Mouse (Mus musculus) limb, embryonic 13.5 days (tissue): Measurements from ENCODE around the gene Cd151. TPM values are rescaled to one million over a fixed set of nuclear protein-coding genes. Genes with fewer than 3 reads are reported as not detected.

ENCODE experiments used
- ATAC-seq: fragments of 200-750 bp; cut with Nextera tagmentation; 2 replicates; pipeline ENCODE4 v1.8.0; 2017; ENCODE audit warnings: low read depth, moderate number of reproducible peaks, moderate TSS enrichment; ENCODE audit not compliant: low FRiP score
- H3K27ac ChIP-seq: fragments of 300-500 bp; sonication (generic); 2 replicates; pipeline ENCODE4 v1.5.1; 2015; ENCODE audit warnings: inconsistent platforms, mild to moderate bottlenecking, moderate library complexity
- H3K27me3 ChIP-seq: fragments of 300-500 bp; sonication (generic); 2 replicates; pipeline ENCODE4 v1.6.1; 2015; ENCODE audit warnings: mild to moderate bottlenecking, inconsistent platforms
- H3K36me3 ChIP-seq: fragments of 300-500 bp; sonication (generic); 2 replicates; pipeline ENCODE4 v1.6.1; 2015; ENCODE audit warnings: inconsistent platforms, mild to moderate bottlenecking, moderate library complexity
- H3K4me1 ChIP-seq: fragments of 300-500 bp; sonication (generic); 2 replicates; pipeline ENCODE4 v1.6.1; 2015; ENCODE audit warnings: inconsistent platforms
- H3K4me2 ChIP-seq: fragments of 300-500 bp; sonication (generic); replicated peaks from 2 replicates; pipeline ENCODE4 v1.6.1; 2015; ENCODE audit warnings: inconsistent platforms, mild to moderate bottlenecking, moderate library complexity
- H3K4me3 ChIP-seq: fragments of 300-500 bp; sonication (generic); 2 replicates; pipeline ENCODE4 v1.5.1; 2015; ENCODE audit warnings: moderate library complexity, mild to moderate bottlenecking, inconsistent platforms
- H3K9ac ChIP-seq: fragments of 300-500 bp; sonication (generic); 2 replicates; pipeline ENCODE4 v1.6.1; 2015; ENCODE audit warnings: mild to moderate bottlenecking, inconsistent platforms
- H3K9me3 ChIP-seq: fragments of 300-500 bp; sonication (generic); 2 replicates; pipeline ENCODE4 v1.6.1; 2016; ENCODE audit warnings: inconsistent platforms
- WGBS: fragments of 180-500 bp; shearing (Covaris S2); methylation state at CpG from one replicate; pipeline ENCODE4 v1.1.7; 2015; 5-methylcytosine and 5-hydroxymethylcytosine counted together
- polyA plus RNA-seq: library from polyadenylated mRNA; unstranded; fragments of >200 nt; fragmentation: Nextera tagmentation; extraction: Ambion mirVana; gene quantifications from 2 replicates; pipeline ENCODE4 v1.2.1, GENCODE M21; 2015

Cd151 gene
- polyA plus RNA-seq, 1 experiment from 2014 or later = 14.6 TPM

GRCm38 (mm10) chr7:141481498-141482401 lies 14.6 kb downstream of the Cd151 start:
- no peaks in the 10 kb centered on the region for H3K9me3 ChIP-seq
- ATAC-seq = peak; percentile 20
- H3K9ac ChIP-seq = peak overlapping the region; percentile 67
- H3K4me1 ChIP-seq = peaks cover 39% of the 10 kb centered on the region
- H3K27me3 ChIP-seq = peaks cover 40% of the 10 kb centered on the region
- no peak overlapping the region for H3K27ac ChIP-seq
- H3K36me3 ChIP-seq = no peaks in the 10 kb centered on the region
- peak overlapping the region; percentile 99 for H3K4me2 ChIP-seq
- WGBS = under 1% methylated on average over 77 of the region's 81 CpGs
- peak overlapping the region; percentile 62 for H3K4me3 ChIP-seq

GRCm38 (mm10) chr7:141482531-141483024 lies 15.4 kb downstream of the Cd151 start:
- Histone ChIP-seq H3K4me2 (peak overlapping the region; percentile 99), H3K4me1 (peaks cover 31% of the 10 kb centered on the region), H3K9me3 (no peaks in the 10 kb centered on the region), H3K4me3 (peak overlapping the region; percentile 62), H3K36me3 (no peaks in the 10 kb centered on the region), H3K27ac (no peak overlapping the region), H3K9ac (peak overlapping the region; percentile 67), H3K27me3 (peaks cover 40% of the 10 kb centered on the region)
- ATAC-seq = no peak
- WGBS = 5% methylated on average over 11 of the region's 11 CpGs

GRCm38 (mm10) chr7:141483114-141483653 lies 16.0 kb downstream of the Cd151 start:
- peak overlapping the region; percentile 99; the same call in 1 of the 2 replicates for H3K4me2 ChIP-seq
- H3K27ac ChIP-seq = no peak overlapping the region
- no peaks in the 10 kb centered on the region for H3K9me3 ChIP-seq
- H3K9ac ChIP-seq = no peak overlapping the region
- H3K4me1 ChIP-seq = peaks cover 25% of the 10 kb centered on the region
- peaks cover 40% of the 10 kb centered on the region for H3K27me3 ChIP-seq
- H3K4me3 ChIP-seq = 0 out of 2 replicates have a peak overlapping the region, but pooled peaks have one; percentile 62
- ATAC-seq = no peak
- 67% methylated on average over 6 of the region's 6 CpGs for WGBS
- no peaks in the 10 kb centered on the region for H3K36me3 ChIP-seq

- peaks cover 21% of the 10 kb centered on the region for H3K4me1 ChIP-seq
- no peaks in the 10 kb centered on the region for H3K36me3 ChIP-seq
- WGBS = 64% methylated on average over 5 of the region's 5 CpGs
- no peaks in the 10 kb centered on the region for H3K9me3 ChIP-seq
- H3K4me2 ChIP-seq = no peak overlapping the region
- H3K27me3 ChIP-seq = peaks cover 40% of the 10 kb centered on the region
- H3K27ac ChIP-seq = no peak overlapping the region
- no peak overlapping the region for H3K9ac ChIP-seq
- ATAC-seq = no peak
- no peak overlapping the region for H3K4me3 ChIP-seq
Measured at GRCm38 (mm10) chr7:141484186-141485120, 17.3 kb downstream of the Cd151 start.

- no peak overlapping the region for H3K27ac ChIP-seq
- no peak for ATAC-seq
- no peak overlapping the region for H3K4me3 ChIP-seq
- H3K9ac ChIP-seq = no peak overlapping the region
- peaks cover 40% of the 10 kb centered on the region for H3K27me3 ChIP-seq
- peaks cover 21% of the 10 kb centered on the region for H3K4me1 ChIP-seq
- 65% methylated on average over 2 of the region's 2 CpGs for WGBS
- H3K4me2 ChIP-seq = no peak overlapping the region
- no peaks in the 10 kb centered on the region for H3K9me3 ChIP-seq
- H3K36me3 ChIP-seq = no peaks in the 10 kb centered on the region
Measured at GRCm38 (mm10) chr7:141485186-141485585, 18.0 kb downstream of the Cd151 start.

GRCm38 (mm10) chr7:141485606-141486005 lies 18.4 kb downstream of the Cd151 start:
- ATAC-seq = no peak
- H3K36me3 ChIP-seq = peaks cover 2% of the 10 kb centered on the region; the same call in 1 of the 2 replicates
- H3K9ac ChIP-seq = no peak overlapping the region
- H3K27me3 ChIP-seq = peaks cover 37% of the 10 kb centered on the region
- H3K4me2 ChIP-seq = no peak overlapping the region
- WGBS = 75% methylated on average over 2 of the region's 2 CpGs
- no peak overlapping the region for H3K4me3 ChIP-seq
- no peak overlapping the region for H3K27ac ChIP-seq
- H3K9me3 ChIP-seq = no peaks in the 10 kb centered on the region
- peaks cover 21% of the 10 kb centered on the region for H3K4me1 ChIP-seq

- H3K27ac ChIP-seq = no peak overlapping the region
- H3K36me3 ChIP-seq = peaks cover 9% of the 10 kb centered on the region
- no peak overlapping the region for H3K4me2 ChIP-seq
- no peak for ATAC-seq
- no peaks in the 10 kb centered on the region for H3K9me3 ChIP-seq
- WGBS = 94% methylated on average over 1 of the region's 1 CpGs
- no peak overlapping the region for H3K9ac ChIP-seq
- H3K27me3 ChIP-seq = peaks cover 32% of the 10 kb centered on the region
- H3K4me1 ChIP-seq = peaks cover 16% of the 10 kb centered on the region
- no peak overlapping the region for H3K4me3 ChIP-seq
Measured at GRCm38 (mm10) chr7:141486239-141486638, 19.0 kb downstream of the Cd151 start.

GRCm38 (mm10) chr7:141487141-141487540 lies 19.9 kb downstream of the Cd151 start:
- H3K4me3 ChIP-seq = no peak overlapping the region
- H3K9ac ChIP-seq = no peak overlapping the region
- WGBS = 77% methylated on average over 7 of the region's 7 CpGs
- no peak overlapping the region for H3K27ac ChIP-seq
- no peaks in the 10 kb centered on the region for H3K9me3 ChIP-seq
- ATAC-seq = no peak
- peaks cover 23% of the 10 kb centered on the region for H3K27me3 ChIP-seq
- H3K4me2 ChIP-seq = no peak overlapping the region
- H3K36me3 ChIP-seq = peaks cover 16% of the 10 kb centered on the region
- H3K4me1 ChIP-seq = peaks cover 7% of the 10 kb centered on the region

- peaks cover 52% of the 10 kb centered on the region for H3K36me3 ChIP-seq
- no peak for ATAC-seq
- H3K27me3 ChIP-seq = no peaks in the 10 kb centered on the region
- WGBS = 79% methylated on average over 2 of the region's 2 CpGs
- no peak overlapping the region for H3K9ac ChIP-seq
- no peak overlapping the region for H3K4me2 ChIP-seq
- no peaks in the 10 kb centered on the region for H3K9me3 ChIP-seq
- H3K4me1 ChIP-seq = no peaks in the 10 kb centered on the region
- no peak overlapping the region for H3K4me3 ChIP-seq
- H3K27ac ChIP-seq = no peak overlapping the region
Measured at GRCm38 (mm10) chr7:141491151-141491550, 24.0 kb downstream of the Cd151 start.

- H3K27me3 ChIP-seq = no peaks in the 10 kb centered on the region
- H3K9ac ChIP-seq = no peak overlapping the region
- no peak overlapping the region for H3K4me2 ChIP-seq
- no peak overlapping the region for H3K4me3 ChIP-seq
- H3K9me3 ChIP-seq = no peaks in the 10 kb centered on the region
- no peak overlapping the region for H3K27ac ChIP-seq
- no peaks in the 10 kb centered on the region for H3K4me1 ChIP-seq
- H3K36me3 ChIP-seq = peaks cover 55% of the 10 kb centered on the region
- 83% methylated on average over 5 of the region's 5 CpGs for WGBS
- no peak for ATAC-seq
Measured at GRCm38 (mm10) chr7:141492738-141493137, 25.5 kb downstream of the Cd151 start.

- no peak overlapping the region for H3K4me2 ChIP-seq
- 79% methylated on average over 1 of the region's 1 CpGs for WGBS
- no peaks in the 10 kb centered on the region for H3K9me3 ChIP-seq
- H3K27me3 ChIP-seq = no peaks in the 10 kb centered on the region
- H3K4me3 ChIP-seq = no peak overlapping the region
- H3K27ac ChIP-seq = no peak overlapping the region
- H3K36me3 ChIP-seq = peaks cover 63% of the 10 kb centered on the region
- no peak overlapping the region for H3K9ac ChIP-seq
- no peak for ATAC-seq
- no peaks in the 10 kb centered on the region for H3K4me1 ChIP-seq
Measured at GRCm38 (mm10) chr7:141493729-141494128, 26.5 kb downstream of the Cd151 start.
